Mouse (Mus musculus) testis, postnatal 10 days (tissue): ENCODE measurements around the gene Tnnc1.
A peak's percentile ranks its signal among the peaks of the same experiment; 100 is the strongest.

Source experiments
- DNase-seq: peaks from one replicate; pipeline ENCODE4 v3.0.0; 2021; ENCODE audit warnings: low spot score

Gene Tnnc1

DNA sequence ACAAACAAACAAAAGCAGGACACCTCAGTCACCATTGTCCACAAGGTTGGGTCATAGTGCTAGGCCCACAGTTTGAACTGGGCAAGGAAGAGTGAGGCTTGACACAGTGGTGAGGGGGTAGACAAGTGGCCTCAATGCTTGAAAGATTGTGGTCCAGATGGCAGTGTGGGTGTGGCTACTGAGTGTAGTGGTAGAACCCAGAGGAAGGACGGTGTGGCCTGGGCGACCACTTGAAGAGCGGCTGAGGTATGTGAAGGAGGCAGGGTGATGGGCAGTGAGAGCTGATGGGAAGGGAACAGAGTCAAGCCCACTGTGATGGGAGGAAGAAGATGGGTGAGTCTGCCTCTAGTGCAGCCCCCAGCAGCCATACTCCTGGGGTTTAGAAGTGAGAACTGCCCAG lies 6.6 kb downstream of the Tnnc1 start:
- no peak for DNase-seq

DNA sequence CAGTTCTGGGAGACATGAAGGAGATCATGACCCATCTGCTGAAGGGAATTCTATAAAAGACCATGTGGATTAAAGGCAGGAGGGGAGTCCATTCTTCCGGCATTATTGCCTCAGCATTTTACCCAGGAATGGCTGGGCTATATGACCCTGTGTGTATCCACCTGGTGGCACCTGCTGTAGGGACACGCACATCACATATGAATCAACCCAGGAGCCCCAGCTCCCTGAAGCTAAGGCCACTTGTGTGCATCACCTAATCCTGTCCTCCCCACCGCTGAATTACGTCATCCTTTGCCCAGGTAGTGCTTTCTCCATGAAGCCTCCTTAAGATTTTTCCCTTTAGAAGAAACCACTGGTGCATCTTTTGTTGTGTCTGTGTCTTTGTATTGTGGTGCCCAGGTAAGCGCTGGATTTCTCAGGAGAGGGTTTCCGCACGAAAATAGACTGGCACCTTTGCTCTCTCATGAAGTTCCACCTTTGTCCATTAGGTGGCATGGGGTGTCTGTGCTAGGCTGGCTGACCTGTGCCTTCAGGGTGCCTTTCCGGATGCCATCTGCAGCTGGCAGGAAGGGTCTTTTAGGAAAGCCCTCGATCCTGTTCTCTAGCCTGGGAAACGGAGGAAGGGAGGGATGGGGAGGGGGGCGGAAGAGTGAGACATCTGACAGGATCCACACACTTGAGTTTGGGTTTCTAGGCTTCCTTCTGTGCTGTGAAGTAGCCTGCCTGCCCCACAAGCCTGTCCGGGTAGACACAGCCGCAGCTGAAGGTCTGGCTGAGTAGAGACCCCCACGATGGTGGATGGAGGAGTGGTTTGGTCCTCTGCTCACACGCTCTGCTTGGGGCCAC lies 7.3 kb downstream of the Tnnc1 start:
- DNase-seq, result peak; percentile 74

DNA sequence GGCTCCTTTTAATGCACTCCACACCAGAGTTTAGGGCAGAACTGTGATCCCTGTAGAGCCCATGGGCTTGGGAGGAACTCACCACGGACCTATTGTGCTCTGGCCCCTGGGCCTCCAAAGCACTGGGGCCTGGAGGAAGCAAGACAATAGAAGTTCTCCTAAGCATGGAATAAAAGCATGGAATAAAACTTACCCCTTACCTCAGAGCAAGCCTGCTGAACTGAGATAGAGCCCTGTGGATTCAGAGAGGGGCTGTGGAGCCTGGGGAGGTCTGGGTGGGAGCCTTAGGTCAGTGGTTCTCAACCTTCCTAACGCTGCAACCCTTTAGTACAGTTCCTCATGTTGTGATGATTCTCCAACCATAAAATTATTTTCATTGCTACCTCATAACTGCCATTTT lies 8.7 kb downstream of the Tnnc1 start, which contains the start of gene Nisch:
Nisch (minus strand) TSS at position 101 of the 400 bp plus-strand sequence.
- no peak for DNase-seq

DNA sequence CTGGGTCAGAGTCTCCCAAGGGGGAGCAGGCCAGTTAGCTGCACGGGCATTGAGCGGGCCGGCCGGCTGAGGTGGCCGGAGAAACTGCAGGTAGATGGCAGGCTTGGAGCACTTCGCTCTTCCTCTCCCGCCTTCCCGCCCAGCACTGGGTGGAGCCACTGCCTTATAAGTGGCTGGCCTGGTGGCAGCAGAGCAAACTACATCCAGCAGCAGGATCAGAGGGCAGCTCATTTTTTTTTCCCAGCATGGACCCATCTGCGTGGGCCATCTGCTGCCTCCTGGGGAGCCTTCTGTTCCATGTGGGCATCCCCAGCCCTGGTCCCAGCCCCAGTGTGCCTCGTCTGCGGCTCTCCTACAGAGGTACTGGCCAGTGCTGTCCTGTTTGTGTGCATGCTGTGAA lies 9.6 kb downstream of the Tnnc1 start, which contains the start of gene Sema3g:
Sema3g (plus strand) TSS at position 195 of the 400 bp plus-strand sequence.
- peak; percentile 81 for DNase-seq

DNA sequence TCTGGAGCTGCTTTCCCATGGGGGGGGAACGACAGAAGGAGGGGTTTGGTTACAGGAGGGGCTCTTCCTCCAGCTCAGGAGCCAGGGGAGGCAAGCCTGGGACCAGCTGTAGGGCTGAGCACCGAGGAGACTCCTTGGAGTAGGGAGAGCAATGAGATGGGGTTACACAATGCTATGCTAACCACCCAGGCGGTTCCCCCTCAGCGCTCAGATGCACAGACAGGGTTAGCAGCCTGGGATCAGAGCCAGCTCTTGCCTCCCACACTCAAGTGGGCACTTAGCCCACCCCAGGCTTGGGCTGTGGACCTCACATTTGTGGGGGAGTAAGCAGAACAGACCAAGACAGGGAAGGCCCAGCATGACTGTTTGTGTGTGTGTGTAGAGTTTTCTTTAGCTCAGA lies 18.9 kb downstream of the Tnnc1 start:
- peak; percentile 86 for DNase-seq

DNA sequence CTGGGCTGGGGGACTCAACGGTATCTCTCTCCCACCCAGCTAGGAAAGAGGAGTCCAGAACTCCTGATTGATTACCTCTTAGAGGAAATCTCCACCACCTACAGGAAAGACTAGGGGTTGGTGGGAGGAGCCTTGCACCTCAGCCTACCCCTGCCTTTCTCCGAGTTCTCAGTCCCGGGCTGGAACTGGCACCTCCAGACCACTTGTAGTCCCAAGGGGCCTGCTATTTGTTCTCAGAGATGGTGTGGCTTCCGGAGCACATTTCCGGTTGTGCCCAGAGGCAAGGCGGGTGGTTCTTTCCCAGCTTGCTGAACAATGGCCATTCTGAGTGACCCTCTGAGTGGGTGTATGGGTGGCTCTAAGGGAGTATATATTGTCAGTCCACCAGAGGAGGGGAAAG lies 20.1 kb downstream of the Tnnc1 start:
- DNase-seq, result peak; percentile 38

DNA sequence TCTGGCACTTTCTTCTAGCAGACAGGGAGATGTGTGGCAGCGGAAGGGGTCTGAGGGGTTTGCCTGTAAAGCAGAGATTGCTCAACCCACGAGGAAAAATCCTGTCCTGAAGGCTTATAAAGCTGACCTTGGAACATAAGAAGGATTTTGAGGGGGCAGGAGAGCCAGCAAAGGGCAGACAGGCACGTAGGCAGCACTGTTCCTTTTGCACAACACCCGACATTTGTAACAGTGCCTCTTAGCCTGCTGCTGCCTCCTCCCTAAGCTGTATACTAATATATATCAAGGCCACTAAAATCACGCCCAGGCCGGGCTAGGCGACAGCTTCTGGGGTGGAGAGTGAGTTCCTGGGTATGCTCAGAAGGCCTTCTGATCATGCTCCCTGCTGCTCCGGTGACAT lies 22.3 kb downstream of the Tnnc1 start:
- peak; percentile 44 for DNase-seq

DNA sequence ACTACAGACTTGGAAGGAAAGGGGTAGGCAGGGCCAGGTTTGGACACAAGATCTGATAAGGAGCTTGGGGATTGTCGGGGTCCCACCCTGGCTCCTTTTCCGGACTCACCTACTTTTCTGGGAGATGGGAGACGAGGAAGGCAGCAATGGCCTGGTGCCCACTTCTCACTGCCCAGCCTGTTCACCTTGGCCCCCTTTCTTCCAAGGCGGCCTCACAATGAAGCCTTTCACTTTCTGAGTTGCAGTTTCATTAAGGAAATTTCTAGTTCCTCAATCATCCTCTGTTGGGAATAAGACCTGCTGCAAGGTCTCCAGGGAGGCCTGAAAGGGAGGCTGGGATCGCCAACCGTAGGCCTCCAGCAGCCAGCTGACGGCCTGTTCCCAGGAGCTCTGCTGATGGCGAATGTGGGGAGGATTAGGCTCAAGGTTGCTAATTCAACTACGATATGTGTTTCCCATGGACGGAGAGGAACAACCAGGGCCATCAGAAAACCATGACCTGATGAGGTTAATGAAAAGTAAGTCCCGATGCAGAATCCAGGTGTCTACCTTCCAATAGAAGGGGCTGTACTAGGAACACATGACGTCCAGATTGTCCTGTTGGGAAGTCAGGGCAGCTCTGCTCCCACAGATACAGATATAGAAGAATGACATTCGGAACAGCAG lies 24.4 kb downstream of the Tnnc1 start:
- DNase-seq, result peak; percentile 46

DNA sequence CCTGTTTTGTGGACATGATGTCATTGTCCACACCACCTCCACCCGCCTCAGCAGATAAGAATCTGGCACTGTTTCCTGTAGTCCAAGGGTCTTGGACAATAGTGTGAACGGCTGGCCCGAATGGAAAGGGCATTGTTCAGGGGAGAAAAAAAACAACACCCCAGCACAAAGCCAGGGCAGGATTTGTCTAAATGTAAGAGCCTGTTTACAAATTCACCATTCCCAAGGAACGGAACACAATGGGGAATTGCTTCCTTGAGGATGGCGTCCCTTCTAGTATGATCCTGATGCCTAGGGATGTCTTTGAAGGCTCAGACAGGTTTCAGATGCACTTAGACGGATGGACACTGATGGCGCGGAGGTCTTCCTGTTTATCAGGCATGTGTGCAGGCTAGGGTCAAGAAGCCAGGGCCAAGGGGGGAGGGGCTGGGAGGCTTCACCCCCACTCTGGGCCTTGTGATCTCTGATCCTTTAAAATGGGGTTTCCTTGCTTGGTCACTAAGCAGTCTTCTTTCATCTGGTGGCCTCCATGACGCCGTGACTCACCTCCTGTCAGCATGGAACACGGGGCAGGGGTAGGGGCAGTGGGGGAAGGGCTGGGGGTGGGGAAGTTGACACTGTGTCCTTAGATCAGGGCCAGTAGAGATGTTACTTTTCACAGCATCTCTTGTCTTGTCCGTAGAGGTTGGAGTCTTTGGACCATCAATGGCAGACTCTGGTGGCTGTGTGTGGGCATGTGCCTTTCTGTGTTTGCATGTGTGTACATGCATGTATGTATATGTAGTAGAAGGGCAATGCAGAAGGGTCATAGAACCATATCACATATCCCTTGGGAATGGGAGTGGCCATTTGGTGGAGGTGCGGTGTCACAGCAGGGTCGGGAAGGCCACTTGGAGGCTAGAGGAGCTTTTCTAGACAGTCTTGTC lies 25.2 kb downstream of the Tnnc1 start:
- DNase-seq, result peak; percentile 50

DNA sequence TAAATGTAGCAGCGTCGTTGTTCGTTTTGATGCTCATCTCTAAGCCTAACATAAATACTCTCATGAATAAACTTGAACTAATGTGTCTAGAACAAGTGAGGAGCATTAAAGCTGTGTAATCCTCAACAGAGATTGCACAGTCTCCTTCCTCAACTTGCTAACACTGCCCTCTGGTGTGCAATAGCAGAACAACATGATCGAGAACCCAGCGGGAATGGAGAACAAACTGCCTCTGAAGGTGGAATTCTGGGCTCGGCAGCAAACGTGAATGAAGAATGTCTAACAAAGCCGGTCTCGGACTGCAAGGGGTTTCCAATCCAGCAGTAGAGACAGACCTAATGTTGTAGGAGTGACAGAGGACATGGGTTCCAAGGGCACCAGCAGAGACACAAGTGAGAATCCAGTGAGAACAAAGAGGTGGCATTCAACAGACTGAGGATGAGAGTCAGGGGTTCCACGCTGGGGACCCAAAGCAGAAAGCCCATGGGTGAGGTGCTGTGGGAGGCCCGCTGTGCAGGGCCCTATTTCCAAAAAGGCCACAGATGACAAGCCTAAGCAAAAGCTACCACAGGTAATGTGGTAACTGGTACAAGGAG lies 26.0 kb downstream of the Tnnc1 start:
- peak; percentile 91 for DNase-seq

DNA sequence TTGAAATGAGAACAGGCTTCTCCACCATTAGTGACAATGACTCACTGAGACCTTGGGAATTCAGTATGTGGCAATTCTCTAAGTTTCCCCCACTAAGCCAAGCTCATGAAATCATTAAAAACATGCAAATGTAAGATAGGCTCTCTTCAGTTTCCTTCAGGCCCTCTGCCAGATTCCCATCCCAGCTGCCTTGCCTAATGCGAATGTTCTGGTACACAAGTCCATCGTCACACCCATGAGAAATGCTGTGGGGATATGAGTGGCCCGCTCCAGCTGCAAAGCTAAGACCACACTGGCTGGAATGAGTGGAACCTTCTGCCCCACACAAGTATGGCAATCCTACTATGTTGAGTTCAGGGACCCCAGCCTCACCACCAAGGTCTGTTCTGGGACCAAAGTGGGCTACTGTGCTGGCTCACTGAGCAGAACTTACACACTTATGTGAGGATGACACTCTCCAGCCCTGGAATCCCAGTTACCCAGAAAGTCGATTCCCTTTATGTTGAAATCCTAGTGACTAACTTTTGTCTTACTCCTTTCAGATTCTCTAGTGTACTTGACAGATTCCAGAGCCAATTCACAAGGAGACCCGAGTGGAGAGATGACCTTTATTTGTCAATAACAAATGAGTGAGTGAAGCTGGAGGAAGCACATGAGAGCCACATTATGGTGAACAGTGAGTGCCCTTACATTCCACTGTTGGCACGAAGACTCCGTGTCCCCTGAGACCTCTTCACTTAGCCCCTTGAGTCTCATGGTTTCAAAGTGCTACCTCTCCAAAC lies 29.2 kb downstream of the Tnnc1 start:
- DNase-seq, result peak; percentile 41

DNA sequence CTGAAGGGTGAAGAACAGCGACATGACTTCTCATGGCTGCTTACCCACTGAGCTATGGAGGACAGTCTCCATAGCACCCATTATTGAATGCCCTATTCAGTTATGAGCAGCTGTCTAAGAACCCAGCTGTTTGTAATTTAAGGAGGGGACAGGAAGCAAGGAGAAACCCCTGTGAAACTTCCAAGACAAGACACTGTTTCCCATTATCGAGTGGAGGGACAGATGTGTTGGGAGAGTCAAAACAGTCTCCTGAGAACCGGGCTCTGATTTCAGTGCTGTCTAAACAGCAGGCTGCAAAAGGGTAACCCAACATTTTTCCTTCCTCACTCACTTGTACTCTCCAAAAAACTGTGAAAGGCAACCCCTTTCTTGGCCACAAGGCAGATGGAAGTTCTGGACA lies 32.4 kb downstream of the Tnnc1 start:
- no peak for DNase-seq

DNA sequence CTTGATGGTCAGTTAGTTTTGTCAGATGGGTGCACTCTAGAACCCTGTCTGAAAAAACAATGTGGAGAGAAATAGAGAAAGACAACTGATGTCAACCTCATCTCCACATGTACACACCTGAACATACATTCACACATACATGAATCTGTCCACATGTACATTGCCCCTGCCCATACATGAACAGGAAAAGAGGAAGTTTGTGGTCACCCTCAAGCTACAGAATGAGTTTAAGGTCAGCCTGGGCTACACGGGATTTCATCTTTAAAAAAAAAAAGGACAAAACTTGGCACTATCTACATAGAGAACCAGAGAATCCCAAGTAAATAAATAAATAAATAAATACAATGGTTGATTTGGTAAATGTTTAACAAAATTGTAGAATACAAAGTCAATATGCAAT lies 36.7 kb downstream of the Tnnc1 start:
- no peak for DNase-seq

DNA sequence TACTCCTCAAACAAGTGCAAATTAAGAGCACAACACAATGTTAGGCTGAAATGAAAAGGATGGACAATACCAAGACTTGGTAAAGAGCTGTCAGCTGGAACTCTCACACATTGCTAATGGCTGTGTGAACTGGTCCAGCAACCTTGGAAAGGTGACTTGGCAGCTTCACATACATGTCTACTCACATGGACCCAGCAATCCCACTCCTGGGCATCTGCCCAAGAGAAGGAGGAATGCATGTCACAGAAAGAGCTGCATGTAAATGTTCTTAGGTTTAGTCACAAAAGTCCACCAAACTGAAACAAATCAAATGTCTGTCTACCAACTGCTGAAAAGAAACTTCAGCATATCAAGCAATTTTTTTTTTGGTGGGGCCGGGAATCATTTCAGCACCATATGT lies 37.8 kb downstream of the Tnnc1 start:
- no peak for DNase-seq

DNA sequence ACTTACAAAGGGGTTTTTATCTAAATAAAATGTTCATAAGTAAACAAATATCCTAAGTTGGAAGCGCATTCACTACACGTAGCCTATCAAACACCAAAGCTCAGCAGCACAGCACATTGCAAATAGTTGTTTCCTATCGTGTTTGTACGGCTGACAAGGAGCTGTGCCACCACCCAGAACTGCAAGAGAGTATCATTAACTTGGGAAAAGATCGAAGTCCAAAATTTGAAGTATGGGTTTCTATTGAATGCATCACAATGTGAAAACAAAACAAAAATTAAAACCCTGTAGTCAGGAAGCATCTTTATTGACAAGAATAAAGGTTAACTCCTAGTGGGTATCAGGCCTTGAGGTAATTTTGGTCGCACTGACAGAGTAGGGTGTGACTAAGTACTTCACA lies 40.3 kb downstream of the Tnnc1 start:
- DNase-seq, result no peak

DNA sequence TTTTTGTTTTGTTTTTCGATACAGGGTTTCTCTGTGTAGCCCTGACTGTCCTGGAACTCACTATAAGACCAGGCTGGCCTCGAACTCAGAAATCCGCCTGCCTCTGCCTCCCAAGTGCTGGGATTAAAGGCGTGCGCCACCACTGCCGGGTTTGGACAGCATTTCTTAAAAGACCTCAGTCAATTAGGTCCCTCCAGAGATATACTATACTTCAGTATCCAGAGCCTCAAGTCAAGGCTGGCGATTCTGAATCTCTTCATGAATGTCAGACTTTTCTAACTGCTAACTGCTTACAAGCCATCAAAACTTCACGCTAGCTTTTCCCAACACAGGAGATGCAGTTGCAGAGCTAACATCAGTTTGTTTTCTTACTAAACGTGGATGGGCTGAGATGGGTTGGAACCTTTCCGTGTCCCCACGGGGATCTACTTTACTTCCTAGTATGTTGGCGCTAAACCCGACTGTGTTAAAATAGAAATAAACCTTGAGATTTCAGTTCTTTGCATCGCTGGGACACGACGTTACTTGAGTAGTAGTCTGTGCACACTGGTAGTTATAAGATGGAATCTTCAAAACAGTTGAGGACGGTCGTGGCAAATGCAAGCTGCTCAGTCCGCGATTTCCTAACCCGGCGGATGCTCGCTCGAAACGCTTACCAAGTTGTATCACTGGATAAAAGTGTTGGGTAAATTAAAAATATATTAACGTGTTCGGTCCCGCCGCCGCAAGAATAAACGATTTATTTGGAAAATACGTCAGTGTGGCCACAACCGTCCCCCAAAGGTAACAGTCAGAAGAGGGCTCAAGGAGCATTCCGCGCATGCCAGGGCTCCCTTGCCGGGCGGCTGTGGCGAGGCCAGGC lies 42.3 kb downstream of the Tnnc1 start:
- DNase-seq, result no peak

DNA sequence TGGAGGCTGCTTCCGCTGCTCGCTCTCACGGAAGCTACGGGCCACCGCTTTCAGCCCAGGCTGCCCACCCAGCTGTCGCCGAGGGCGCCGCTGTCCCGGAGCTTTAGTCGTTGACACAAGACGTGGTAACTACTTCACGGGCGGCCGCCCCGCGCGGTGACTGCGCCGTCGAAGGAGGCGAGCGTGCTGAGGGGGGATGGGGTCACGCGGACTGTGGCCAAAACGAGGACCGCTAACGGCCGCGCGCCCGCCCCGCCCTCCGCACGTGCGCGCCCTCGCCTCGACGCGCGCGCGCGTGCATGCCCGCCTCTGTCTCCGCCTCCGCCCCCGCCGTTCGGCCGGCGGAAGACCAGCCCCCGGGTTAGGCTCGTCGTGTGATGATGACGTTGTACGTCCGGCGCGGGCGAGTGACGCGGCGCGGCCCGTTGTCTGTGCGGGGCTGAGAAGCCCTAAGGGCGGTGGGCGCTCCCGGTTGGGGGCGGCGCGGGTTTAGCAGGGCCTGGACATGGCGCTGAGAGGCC lies 43.0 kb downstream of the Tnnc1 start, which contains the start of the genes Phf7 and Bap1:
Phf7 (minus strand) TSS at position 234 of the 521 bp plus-strand sequence.
Bap1 (plus strand) TSS at position 367 of the 521 bp plus-strand sequence.
- DNase-seq, result peak; percentile 98

DNA sequence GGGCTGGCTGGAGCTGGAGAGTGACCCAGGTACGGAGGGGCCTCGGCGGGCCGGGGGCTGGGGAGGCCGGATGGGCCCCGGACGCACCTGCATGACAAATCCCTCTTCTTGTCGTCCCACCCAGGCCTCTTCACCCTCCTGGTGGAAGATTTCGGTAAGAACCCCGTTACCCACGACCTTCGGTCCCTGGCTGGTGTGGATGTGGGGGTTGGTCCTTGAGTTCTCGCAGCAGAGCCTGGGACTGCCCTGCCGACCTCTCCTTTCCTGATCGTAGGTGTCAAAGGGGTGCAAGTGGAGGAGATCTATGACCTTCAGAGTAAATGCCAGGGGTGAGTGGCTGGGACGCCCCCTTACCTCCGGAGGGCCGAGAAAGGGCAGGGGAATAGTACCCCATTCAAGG lies 43.5 kb downstream of the Tnnc1 start:
- no peak for DNase-seq

DNA sequence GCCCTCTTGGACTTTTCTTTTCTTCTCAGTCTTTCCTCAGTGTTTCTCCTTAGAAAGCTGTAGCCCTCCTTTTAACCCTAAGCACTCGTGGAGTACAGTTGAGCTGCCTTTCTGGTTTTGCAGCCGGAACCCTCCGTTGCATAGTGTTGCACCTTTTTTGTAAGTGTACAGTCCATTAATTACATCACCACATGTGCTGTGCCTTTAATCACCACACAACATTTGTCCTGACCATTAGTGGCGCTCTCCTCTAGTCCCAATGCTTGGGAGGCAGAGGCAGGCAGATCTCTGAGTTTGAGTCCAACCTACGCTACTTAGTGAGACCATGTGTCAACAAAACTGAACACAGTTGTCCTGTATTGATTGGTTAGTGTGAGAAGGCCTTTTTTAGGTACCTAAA lies 44.0 kb downstream of the Tnnc1 start:
- DNase-seq, result no peak
